Comparison of ENCODE assay signal across 12 mouse cellular contexts in genomic region chr11:104247141-104247717, GRCm38 (mm10). TPM values are rescaled to one million over a fixed set of nuclear protein-coding genes. Genes with fewer than 3 reads are reported as not detected.
DNase-seq lines count a peak whose midpoint lies in the region; ATAC-seq and TF ChIP-seq lines count a peak whose summit lies in the region.
"Had no signal": no experiment of that assay in that cellular context is flagged by ENCODE, and none has a peak within 500 bp of the region (broad histone marks: within the 10 kb centered on the region; RNA-seq: fewer than 3 reads in every experiment).

No protein-coding gene starts in this region.

- no peaks in the 10 kb centered on the region for H3K9me3 ChIP-seq in hindbrain, embryonic 13.5 days
- no peaks in the 10 kb centered on the region for H3K9me3 ChIP-seq in hindbrain, postnatal 0 days (ENCODE audit: low read length)
- no peaks in the 10 kb centered on the region for H3K9me3 ChIP-seq in kidney, embryonic 14.5 days (ENCODE audit: control insufficient read depth, low read length)
- no peaks in the 10 kb centered on the region for H3K9me3 ChIP-seq in lung, embryonic 16.5 days (ENCODE audit: control insufficient read depth, low read length)
- H3K9me3 ChIP-seq: limb, embryonic 10.5 days had no signal

- no peak for DNase-seq in hindbrain, postnatal 0 days (ENCODE audit: low spot score)
- DNase-seq in kidney, adult 18-20 months = peak; percentile 68
- DNase-seq in right cerebral cortex, postnatal 10 days (ENCODE audit: low spot score in 2 of 2) = no peak
- DNase-seq in cerebellum, adult 9-11 months = no peak
- DNase-seq: heart, postnatal 36 days had no signal

- TF ChIP-seq CTCF in hindbrain, postnatal 0 days (IDR thresholded peaks at IDR 0.05; ENCODE audit: low read depth) = no peak

- H3K4me3 ChIP-seq in hindbrain, embryonic 13.5 days = no peak overlapping the region
- no peak overlapping the region for H3K4me3 ChIP-seq in hindbrain, postnatal 0 days (ENCODE audit: low read length)
- H3K4me3 ChIP-seq in kidney, embryonic 14.5 days (ENCODE audit: low read length) = no peak overlapping the region
- no peak overlapping the region for H3K4me3 ChIP-seq in lung, embryonic 16.5 days (ENCODE audit: low read length)
- H3K4me3 ChIP-seq: limb, embryonic 10.5 days had no signal

- peaks cover 34% of the 10 kb centered on the region for H3K4me1 ChIP-seq in hindbrain, embryonic 13.5 days (replicated peaks)
- H3K4me1 ChIP-seq in hindbrain, postnatal 0 days (ENCODE audit: insufficient read depth, low read length) = no peaks in the 10 kb centered on the region; the same call in 1 of the 2 replicates
- H3K4me1 ChIP-seq in kidney, embryonic 14.5 days (ENCODE audit: control insufficient read depth, insufficient read depth, low read length) = peaks cover 13% of the 10 kb centered on the region; the same call in 1 of the 2 replicates
- H3K4me1 ChIP-seq in lung, embryonic 16.5 days (replicated peaks; ENCODE audit: control insufficient read depth, insufficient read depth, low read length) = peaks cover 9% of the 10 kb centered on the region

- 0 out of 2 replicates have a peak overlapping the region, but pooled peaks have one; percentile 14 for H3K27ac ChIP-seq in hindbrain, embryonic 13.5 days
- H3K27ac ChIP-seq in hindbrain, postnatal 0 days = no peak overlapping the region
- H3K27ac ChIP-seq in kidney, embryonic 14.5 days (ENCODE audit: low read depth, low read length) = no peak overlapping the region
- peak overlapping the region; percentile 87 for H3K27ac ChIP-seq in lung, embryonic 16.5 days (ENCODE audit: low read length)
- H3K27ac ChIP-seq: limb, embryonic 10.5 days had no signal

- no peaks in the 10 kb centered on the region for H3K27me3 ChIP-seq in hindbrain, embryonic 13.5 days
- no peaks in the 10 kb centered on the region for H3K27me3 ChIP-seq in hindbrain, postnatal 0 days (ENCODE audit: insufficient read depth, low read length)
- no peaks in the 10 kb centered on the region for H3K27me3 ChIP-seq in kidney, embryonic 14.5 days (ENCODE audit: control insufficient read depth, insufficient read depth, low read length)
- no peaks in the 10 kb centered on the region for H3K27me3 ChIP-seq in lung, embryonic 16.5 days (ENCODE audit: control insufficient read depth, insufficient read depth, low read depth, low read length)

- no peaks in the 10 kb centered on the region for H3K36me3 ChIP-seq in hindbrain, embryonic 13.5 days
- no peaks in the 10 kb centered on the region for H3K36me3 ChIP-seq in hindbrain, postnatal 0 days (ENCODE audit: insufficient read depth, low read length)
- H3K36me3 ChIP-seq in kidney, embryonic 14.5 days (ENCODE audit: control insufficient read depth, insufficient read depth, low read length) = no peaks in the 10 kb centered on the region
- H3K36me3 ChIP-seq in lung, embryonic 16.5 days (ENCODE audit: control insufficient read depth, insufficient read depth, low read length) = no peaks in the 10 kb centered on the region
- H3K36me3 ChIP-seq: limb, embryonic 10.5 days had no signal

- no peak for ATAC-seq in hindbrain, embryonic 13.5 days (ENCODE audit: low FRiP score)
- ATAC-seq in hindbrain, postnatal 0 days = no peak
- ATAC-seq in kidney, embryonic 14.5 days (ENCODE audit: low FRiP score, low TSS enrichment) = peak; percentile 68; the same call in 1 of the 2 replicates
- peak; percentile 97 for ATAC-seq in lung, embryonic 16.5 days (ENCODE audit: low read depth)
- ATAC-seq in erythroblast, adult 5-6 weeks (replicated peaks; ENCODE audit: low FRiP score, poor library complexity, severe bottlenecking) = no peak
- ATAC-seq: inflammation-experienced regulatory T-cells, adult 6 months had no signal

- 75% methylated on average over 6 of the region's 6 CpGs for WGBS in hindbrain, embryonic 13.5 days
- WGBS in hindbrain, postnatal 0 days = 66% methylated on average over 6 of the region's 6 CpGs
- WGBS in kidney, embryonic 14.5 days = 41% methylated on average over 6 of the region's 6 CpGs
- WGBS in lung, embryonic 16.5 days = 39% methylated on average over 6 of the region's 6 CpGs

- no peak overlapping the region for H3K4me2 ChIP-seq in hindbrain, embryonic 13.5 days
- H3K4me2 ChIP-seq in hindbrain, postnatal 0 days (ENCODE audit: low read depth, low read length) = no peak overlapping the region
- no peak overlapping the region for H3K4me2 ChIP-seq in kidney, embryonic 14.5 days (replicated peaks; ENCODE audit: low read depth, low read length)
- no peak overlapping the region; the same call in 1 of the 2 replicates for H3K4me2 ChIP-seq in lung, embryonic 16.5 days (ENCODE audit: low read depth, low read length)

- no peak overlapping the region for H3K9ac ChIP-seq in hindbrain, embryonic 13.5 days
- no peak overlapping the region for H3K9ac ChIP-seq in hindbrain, postnatal 0 days (replicated peaks; ENCODE audit: low read length)
- H3K9ac ChIP-seq in kidney, embryonic 14.5 days (ENCODE audit: low read depth, low read length) = no peak overlapping the region
- no peak overlapping the region for H3K9ac ChIP-seq in lung, embryonic 16.5 days (ENCODE audit: low read length)

RNA-seq across cellular contexts. Expression of gene Mapt, which starts 16.0 kb away (rescaled TPM):
- 711 and 738 TPM in 2 replicates for polyA plus RNA-seq in hindbrain, embryonic 13.5 days (2015; fragmentation: Nextera tagmentation; extraction: Ambion mirVana)
- 473 and 516 TPM in 2 replicates for total RNA-seq in hindbrain, postnatal 0 days (2014; rRNA removed)
- polyA plus RNA-seq in hindbrain, postnatal 0 days (2015; fragmentation: Nextera tagmentation; extraction: Ambion mirVana) = 966 and 1,028 TPM in 2 replicates
- 4.7 and 5.0 TPM in 2 replicates for polyA plus RNA-seq in kidney, embryonic 14.5 days (2014; fragmentation: Nextera tagmentation; extraction: Ambion mirVana)
- polyA plus RNA-seq in lung, embryonic 16.5 days (2015; fragmentation: Nextera tagmentation; extraction: Ambion mirVana) = 11.8 and 13.6 TPM in 2 replicates
- not detected in 2 replicates for total RNA-seq in erythroblast, adult 5-6 weeks (2015; ENCODE audit: low replicate concordance)
- total RNA-seq in erythroblast, adult 5-6 weeks (2017; ENCODE audit: low replicate concordance) = not detected in 2 replicates
- total RNA-seq: megakaryocyte progenitor cell, adult 5-6 weeks had no signal

Comparison
In these comparisons a context has a peak if more than half of its experiments do, and no peak if none do; other contexts are left out.
1. H3K27ac ChIP-seq: peak in hindbrain, embryonic 13.5 days (single experiment) and lung, embryonic 16.5 days (single experiment); none in hindbrain, postnatal 0 days (single experiment) and kidney, embryonic 14.5 days (single experiment).
2. ATAC-seq: peak in kidney, embryonic 14.5 days (single experiment) and lung, embryonic 16.5 days (single experiment); none in hindbrain, embryonic 13.5 days (single experiment), hindbrain, postnatal 0 days (single experiment) and erythroblast, adult 5-6 weeks (single experiment).
3. RNA of gene Mapt, which starts 16.0 kb away (polyA plus RNA-seq): 966 to 1,028 TPM in hindbrain, postnatal 0 days and 711 to 738 TPM in hindbrain, embryonic 13.5 days; 11.8 to 13.6 TPM in lung, embryonic 16.5 days and 4.7 to 5.0 TPM in kidney, embryonic 14.5 days; every median in the first group is over 10 times any median in the second.